Mouse (Mus musculus): ENCODE results near the gene Get4.

The Get4 gene

DNA sequence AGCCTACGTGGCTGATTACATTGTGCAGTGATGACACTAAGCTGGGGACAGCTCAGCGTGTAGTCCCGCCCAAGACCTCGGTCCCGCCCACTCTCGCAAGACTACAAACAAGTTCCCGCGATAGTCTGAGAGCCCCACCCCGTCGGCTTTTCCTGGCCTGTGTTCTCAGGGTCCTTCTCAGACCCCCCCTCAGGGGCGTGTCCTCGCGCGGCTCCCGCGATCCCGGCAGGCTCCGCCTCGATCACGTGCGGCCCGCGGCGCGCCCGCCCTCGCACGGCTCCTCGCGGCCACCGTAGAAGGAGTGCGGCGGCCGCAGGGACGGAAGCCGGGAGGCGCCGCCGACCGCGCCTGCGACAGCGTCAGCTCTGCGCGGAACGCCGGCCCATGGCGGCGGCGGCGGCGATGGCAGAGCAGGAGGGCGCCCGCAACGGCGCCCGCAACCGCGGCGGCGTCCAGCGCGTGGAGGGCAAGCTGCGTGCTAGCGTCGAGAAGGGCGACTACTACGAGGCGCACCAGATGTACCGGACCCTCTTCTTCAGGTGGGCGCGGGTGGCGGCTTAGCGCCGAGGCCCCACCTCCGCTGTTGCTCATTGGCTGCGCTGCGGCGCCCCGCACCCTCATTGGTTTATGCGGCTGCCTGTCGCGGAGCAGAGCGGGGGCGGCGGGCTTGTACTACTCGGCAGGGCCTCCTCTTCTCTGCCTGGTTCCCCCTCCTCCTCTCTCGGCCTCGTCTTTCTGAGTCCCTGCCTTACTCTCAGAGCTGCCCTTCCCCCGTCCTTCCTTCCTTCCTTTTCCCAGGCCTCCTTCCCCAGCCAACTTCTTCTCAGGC is at the start of gene Get4:
TSS of gene Get4 (plus strand) at position 244 of the 829 bp plus-strand sequence.
- peak; percentile 99 for DNase-seq (ENCODE audit: inconsistent ontology term)

- DNase-seq (ENCODE audit: inconsistent ontology term): no peak
These were observed 48.8 kb upstream of the Get4 start for GRCm38 (mm10) chr5:139203312-139203711.

- DNase-seq (ENCODE audit: inconsistent ontology term): no peak
These were observed 46.0 kb upstream of the Get4 start for GRCm38 (mm10) chr5:139206081-139206480.

DNA sequence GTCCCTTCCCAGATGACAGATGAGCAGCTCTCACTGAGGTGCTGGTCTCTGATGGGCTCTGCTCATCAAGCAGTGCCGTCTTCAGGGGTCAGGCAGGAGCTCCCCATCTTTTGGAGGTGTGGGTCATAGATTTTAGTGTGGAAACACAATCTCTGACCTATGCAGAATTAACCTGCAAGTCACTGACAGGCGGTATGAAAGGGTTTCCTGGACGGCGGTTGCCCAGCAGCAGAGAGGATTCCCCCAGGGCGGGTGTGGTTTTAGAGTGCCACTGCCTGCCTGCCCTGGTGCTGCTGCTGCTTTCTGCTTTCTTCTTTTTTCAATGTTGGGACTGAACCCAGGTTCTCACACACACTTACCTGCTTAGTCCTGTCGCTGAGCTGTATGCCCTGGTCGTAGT is 45.6 kb upstream of the Get4 start:
- no peak for DNase-seq (ENCODE audit: inconsistent ontology term)

- DNase-seq (ENCODE audit: inconsistent ontology term): no peak
These were observed 43.9 kb upstream of the Get4 start for GRCm38 (mm10) chr5:139208183-139208582.

GRCm38 (mm10) chr5:139208871-139209684 is 43.0 kb upstream of the Get4 start:
- DNase-seq (ENCODE audit: inconsistent ontology term): no peak

- DNase-seq (ENCODE audit: inconsistent ontology term): no peak
These were observed 42.5 kb upstream of the Get4 start for GRCm38 (mm10) chr5:139209685-139210026.

- DNase-seq (ENCODE audit: inconsistent ontology term): no peak
These were observed 40.3 kb upstream of the Get4 start for GRCm38 (mm10) chr5:139211737-139212385.

DNA sequence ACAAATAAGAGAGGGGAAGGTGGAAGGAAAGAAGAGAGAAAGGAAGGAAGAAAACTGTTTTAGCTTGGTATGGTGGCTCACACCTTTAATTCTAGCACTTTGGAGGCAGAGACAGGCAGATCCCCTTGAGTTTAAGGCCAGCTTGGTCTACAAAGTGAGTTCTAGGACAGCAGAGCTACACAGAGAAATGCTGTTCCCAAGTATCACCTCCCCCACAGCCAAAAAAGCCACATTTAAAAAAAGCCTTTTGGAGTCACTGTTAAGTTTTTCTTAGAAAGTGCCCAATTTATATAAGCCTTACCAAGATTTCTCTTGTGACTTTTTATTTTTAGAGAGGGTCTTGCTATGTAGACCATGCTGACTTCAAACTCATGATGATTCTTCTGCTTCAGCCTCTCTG is 37.8 kb upstream of the Get4 start:
- DNase-seq (ENCODE audit: inconsistent ontology term): no peak

DNA sequence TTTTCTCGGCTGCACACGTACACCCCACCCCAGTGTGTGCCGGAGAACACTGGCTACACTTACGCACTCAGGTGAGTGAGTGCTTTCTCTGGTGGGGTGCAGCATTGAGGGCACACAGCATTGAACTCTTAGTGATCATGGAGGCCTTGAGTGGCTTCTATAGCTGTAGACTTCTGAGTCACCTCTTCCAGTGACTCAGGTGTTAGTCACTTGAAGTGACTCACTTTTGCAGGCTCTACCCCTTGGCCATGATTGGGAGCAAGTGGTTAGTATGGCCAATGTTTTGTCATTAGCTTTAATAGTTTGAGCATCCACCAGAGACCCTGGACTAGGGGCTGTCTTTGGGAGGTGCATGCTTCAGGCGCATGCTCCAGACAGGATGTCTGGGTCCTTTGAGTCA is 36.9 kb upstream of the Get4 start:
- DNase-seq (ENCODE audit: inconsistent ontology term): peak; percentile 45

DNA sequence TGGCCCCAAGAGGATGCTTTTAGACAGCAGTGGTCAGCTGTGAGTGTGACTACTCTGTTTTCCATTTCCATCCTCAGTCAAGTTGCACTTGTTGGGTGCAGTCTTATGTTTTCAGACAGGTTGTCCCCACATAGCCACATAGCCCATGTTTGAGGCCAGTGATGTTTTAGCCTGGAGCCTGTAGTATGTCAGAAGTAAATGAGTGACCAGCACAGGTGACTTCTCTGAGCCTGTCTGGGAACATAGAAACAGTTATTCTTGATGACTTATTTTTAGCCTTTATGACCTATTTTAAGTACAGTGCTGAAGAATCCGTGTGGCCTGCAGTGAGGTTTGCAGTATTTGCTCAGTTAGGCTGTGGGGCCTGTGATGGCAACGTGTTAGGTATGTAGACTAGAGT is 36.0 kb upstream of the Get4 start:
- DNase-seq (ENCODE audit: inconsistent ontology term): no peak

DNA sequence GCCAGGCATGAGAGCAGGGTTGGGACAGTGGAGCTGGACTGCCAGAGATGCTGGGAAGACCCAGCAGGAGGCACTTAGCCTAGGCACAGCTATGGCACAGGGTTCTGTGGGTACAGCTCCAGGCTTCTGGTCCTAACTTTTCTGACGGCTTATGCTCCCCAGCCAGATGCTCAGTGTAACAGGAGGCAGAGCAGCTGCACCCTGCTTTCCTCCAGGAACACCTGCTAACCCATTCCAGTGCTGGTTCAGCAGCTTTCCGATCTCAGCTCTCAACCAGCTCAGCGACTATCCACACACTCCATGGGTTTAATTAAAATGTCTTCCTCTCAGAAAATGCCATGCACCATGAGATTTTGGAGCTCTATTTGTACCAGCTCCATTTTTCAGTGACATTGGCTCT is 35.4 kb upstream of the Get4 start:
- no peak for DNase-seq (ENCODE audit: inconsistent ontology term)

- DNase-seq (ENCODE audit: inconsistent ontology term): no peak
These were observed 32.1 kb upstream of the Get4 start for GRCm38 (mm10) chr5:139220006-139220515.

DNA sequence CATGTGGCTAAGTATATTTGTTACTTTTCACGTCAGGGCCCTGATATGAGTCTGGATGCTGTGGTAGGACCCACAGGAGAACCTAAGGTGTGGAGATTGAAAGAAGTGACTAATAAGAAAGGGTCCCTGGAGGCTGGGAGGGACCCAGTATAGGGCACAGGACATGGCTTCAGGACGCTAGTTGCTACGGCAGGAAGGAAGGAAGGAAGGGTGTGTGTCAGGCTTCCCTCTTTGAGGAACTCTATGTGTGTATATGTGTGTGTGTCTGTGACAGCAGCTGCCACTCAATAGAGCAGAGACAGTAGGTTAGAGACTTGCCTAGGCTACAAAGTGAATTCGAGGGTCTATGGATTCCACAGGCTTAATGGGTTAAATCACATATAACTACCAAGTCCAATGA is 31.5 kb upstream of the Get4 start:
- DNase-seq (ENCODE audit: inconsistent ontology term): no peak

- no peak for DNase-seq (ENCODE audit: inconsistent ontology term)
These were observed 28.8 kb upstream of the Get4 start for GRCm38 (mm10) chr5:139223331-139223730.

DNA sequence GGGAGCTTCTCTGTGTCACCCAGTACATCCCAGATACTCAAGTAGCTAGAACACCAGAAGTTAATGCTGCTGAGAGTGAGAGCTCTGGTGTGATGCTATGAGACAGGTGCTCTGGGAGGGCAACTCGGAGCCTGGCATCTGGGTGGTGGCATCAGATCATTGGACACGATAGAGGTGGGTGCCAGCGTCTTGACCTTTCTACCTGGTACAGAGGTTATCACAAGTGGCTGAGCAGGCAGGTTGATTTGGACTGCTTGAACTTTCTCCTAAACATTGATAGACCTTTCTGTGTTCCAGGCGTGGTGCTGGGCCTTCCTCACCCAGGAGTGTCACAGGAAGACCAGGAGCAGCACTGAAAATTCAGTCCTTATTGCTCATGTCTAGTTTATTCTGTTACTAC is 24.9 kb upstream of the Get4 start:
- DNase-seq (ENCODE audit: inconsistent ontology term): no peak

GRCm38 (mm10) chr5:139227645-139228044 is 24.5 kb upstream of the Get4 start:
- no peak for DNase-seq (ENCODE audit: inconsistent ontology term)

DNA sequence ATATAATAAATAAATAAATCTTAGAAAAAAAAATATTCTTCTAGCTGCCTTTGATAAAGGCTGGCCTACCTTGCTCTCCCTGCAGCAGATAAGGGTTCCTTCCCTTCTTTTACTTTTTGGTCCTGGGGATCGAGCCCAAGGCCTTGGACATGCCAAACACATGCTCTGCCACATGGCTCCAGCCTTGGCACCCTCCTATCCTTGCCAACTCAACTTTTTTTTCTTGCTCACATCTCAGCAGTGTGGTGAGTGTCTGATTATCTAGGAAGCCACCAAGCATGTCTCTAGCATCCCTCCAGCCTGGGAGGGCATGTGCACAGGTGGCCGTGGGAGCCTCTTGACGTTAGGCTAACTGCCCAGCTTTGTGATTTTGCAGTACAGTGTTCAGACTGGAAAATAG is 23.8 kb upstream of the Get4 start:
- no peak for DNase-seq (ENCODE audit: inconsistent ontology term)

DNA sequence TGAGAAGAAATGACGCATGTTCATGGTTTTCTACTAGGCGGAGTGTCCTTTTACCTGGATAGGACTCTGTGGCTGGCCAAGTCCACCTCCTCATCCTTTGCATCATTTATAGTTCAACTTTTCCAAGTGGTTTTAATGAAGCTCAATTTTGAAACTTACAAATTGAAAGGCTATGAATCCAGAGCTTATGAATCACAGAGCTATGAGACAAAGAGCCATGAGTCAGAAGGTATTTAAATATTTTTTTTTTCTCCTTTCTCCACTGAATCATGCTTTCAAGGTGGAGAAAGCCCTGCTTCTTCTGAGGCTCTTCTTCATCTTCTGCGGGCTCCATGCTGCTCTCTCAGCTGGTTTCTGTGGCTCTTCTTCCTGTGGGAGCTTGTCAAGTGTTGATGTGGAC is 22.4 kb upstream of the Get4 start:
- peak; percentile 49 for DNase-seq (ENCODE audit: inconsistent ontology term)

GRCm38 (mm10) chr5:139232083-139232482 is 20.0 kb upstream of the Get4 start:
- no peak for DNase-seq (ENCODE audit: inconsistent ontology term)

- no peak for DNase-seq (ENCODE audit: inconsistent ontology term)
These were observed 17.7 kb upstream of the Get4 start for GRCm38 (mm10) chr5:139234423-139234822.

DNA sequence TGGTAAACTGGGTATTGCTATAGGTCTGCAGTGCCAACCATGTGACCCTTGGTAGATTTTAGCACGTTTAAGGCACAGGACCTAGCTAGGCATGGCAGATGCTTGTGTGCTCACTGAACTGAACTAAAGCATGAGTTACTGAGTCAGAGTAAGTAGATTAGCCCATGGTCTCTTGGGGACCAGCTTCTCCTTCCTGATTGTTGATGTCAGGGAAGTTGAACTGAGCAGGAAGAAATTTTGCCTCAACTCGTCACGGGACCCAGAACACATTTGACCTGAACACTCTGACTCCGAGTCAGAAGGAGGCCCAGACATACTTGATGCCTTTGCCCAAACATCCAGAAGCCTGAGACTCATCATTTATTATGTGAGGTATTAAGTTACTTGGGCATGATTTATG is 14.7 kb upstream of the Get4 start:
- no peak for DNase-seq (ENCODE audit: inconsistent ontology term)

All from Muller cell, postnatal 12 days (primary cell).